In genomic region chr16:38763508-38763907, GRCm38 (mm10) we compare ENCODE assay signal across 16 mouse cellular contexts. TPM values are rescaled to one million over a fixed set of nuclear protein-coding genes. Genes with fewer than 3 reads are reported as not detected.
DNase-seq lines count a peak whose midpoint lies in the region; ATAC-seq and TF ChIP-seq lines count a peak whose summit lies in the region.
"Had no signal": no experiment of that assay in that cellular context is flagged by ENCODE, and none has a peak within 500 bp of the region (broad histone marks: within the 10 kb centered on the region; RNA-seq: fewer than 3 reads in every experiment).

No protein-coding gene starts in this region.

- 85% methylated on average over 4 of the region's 4 CpGs for WGBS in kidney, embryonic 14.5 days
- 38% methylated on average over 4 of the region's 4 CpGs for WGBS in spleen, adult 2 months
- 70% methylated on average over 4 of the region's 4 CpGs for WGBS in heart, embryonic 14.5 days
- 90% methylated on average over 4 of the region's 4 CpGs for WGBS in midbrain, embryonic 13.5 days

- no peaks in the 10 kb centered on the region for H3K9me3 ChIP-seq in kidney, embryonic 14.5 days (ENCODE audit: control insufficient read depth, low read length)
- no peaks in the 10 kb centered on the region for H3K9me3 ChIP-seq in heart, embryonic 14.5 days (ENCODE audit: control insufficient read depth, low read length)
- no peaks in the 10 kb centered on the region for H3K9me3 ChIP-seq in midbrain, embryonic 13.5 days
- H3K9me3 ChIP-seq: G1E; limb, embryonic 12.5 days; neural tube, embryonic 13.5 days had no signal

- H3K27me3 ChIP-seq in kidney, embryonic 14.5 days (ENCODE audit: control insufficient read depth, insufficient read depth, low read length), result no peaks in the 10 kb centered on the region
- no peaks in the 10 kb centered on the region for H3K27me3 ChIP-seq in spleen, adult 2 months (ENCODE audit: control insufficient read depth, insufficient read depth, low read length)
- H3K27me3 ChIP-seq in heart, embryonic 14.5 days (ENCODE audit: control insufficient read depth, insufficient read depth, low read length), result no peaks in the 10 kb centered on the region
- no peaks in the 10 kb centered on the region for H3K27me3 ChIP-seq in midbrain, embryonic 13.5 days
- H3K27me3 ChIP-seq: limb, embryonic 12.5 days; neural tube, embryonic 13.5 days had no signal

- H3K27ac ChIP-seq in kidney, embryonic 14.5 days (ENCODE audit: low read depth, low read length), result peak overlapping the region; percentile 19; the same call in 1 of the 2 replicates
- H3K27ac ChIP-seq in spleen, adult 2 months (ENCODE audit: insufficient read depth, low read length), result peak overlapping the region; percentile 31; the same call in 1 of the 2 replicates
- peak overlapping the region; percentile 36 to 48; a peak in 2 of 4 replicates for H3K27ac ChIP-seq in heart, embryonic 14.5 days (replicated peaks in 1 of 2; ENCODE audit: control insufficient read depth in 1 of 2, insufficient read depth in 1 of 2, low read depth in 2 of 2, low read length in 2 of 2)
- no peak overlapping the region for H3K27ac ChIP-seq in midbrain, embryonic 13.5 days
- H3K27ac ChIP-seq: limb, embryonic 12.5 days; neural tube, embryonic 13.5 days had no signal

- no peak for TF ChIP-seq POLR2A in spleen, adult 2 months (IDR thresholded peaks at IDR 0.05; ENCODE audit: low read depth, low read length)

- DNase-seq in kidney, adult 9 months, result no peak
- no peak for DNase-seq in spleen, adult 2 months (ENCODE audit: low read depth in 1 of 2, low spot score in 2 of 2)
- no peak for DNase-seq in spleen, postnatal 10 days (ENCODE audit: low spot score in 2 of 2)
- no peak for DNase-seq in urinary bladder, adult 18-20 months (ENCODE audit: low spot score in 2 of 2)
- DNase-seq: adrenal gland, postnatal 14 days; cerebellum, postnatal 14 days; lung, embryonic 14.5 days; right cerebral cortex, postnatal 4 days; thymus, adult 18-20 months had no signal

- peak overlapping the region; percentile 7; the same call in 1 of the 2 replicates for H3K9ac ChIP-seq in kidney, embryonic 14.5 days (ENCODE audit: low read depth, low read length)
- H3K9ac ChIP-seq in heart, embryonic 14.5 days (ENCODE audit: low read length), result no peak overlapping the region
- H3K9ac ChIP-seq in midbrain, embryonic 13.5 days (replicated peaks), result no peak overlapping the region
- H3K9ac ChIP-seq: limb, embryonic 12.5 days; lung, embryonic 14.5 days; neural tube, embryonic 13.5 days had no signal

- H3K4me3 ChIP-seq in kidney, embryonic 14.5 days (ENCODE audit: low read length), result no peak overlapping the region
- no peak overlapping the region for H3K4me3 ChIP-seq in spleen, adult 2 months (ENCODE audit: extremely low read depth, insufficient read depth, insufficient read length)
- H3K4me3 ChIP-seq in heart, embryonic 14.5 days (ENCODE audit: control insufficient read depth in 1 of 2, insufficient read depth in 1 of 2, low read depth in 1 of 2, low read length in 2 of 2), result no peak overlapping the region
- no peak overlapping the region for H3K4me3 ChIP-seq in midbrain, embryonic 13.5 days (replicated peaks)
- H3K4me3 ChIP-seq: limb, embryonic 12.5 days; neural tube, embryonic 13.5 days had no signal

- no peak for TF ChIP-seq CTCF in spleen, adult 2 months (IDR thresholded peaks at IDR 0.05; ENCODE audit: extremely low read depth, insufficient read depth, insufficient read length, insufficient replicate concordance)

- ATAC-seq in kidney, embryonic 14.5 days (ENCODE audit: low FRiP score, low TSS enrichment), result no peak
- ATAC-seq in heart, embryonic 14.5 days (ENCODE audit: insufficient number of reproducible peaks, insufficient read depth, low FRiP score, low read depth), result no peak
- ATAC-seq in midbrain, embryonic 13.5 days, result no peak
- ATAC-seq: forebrain, embryonic 16.5 days had no signal

- no peak overlapping the region for H3K4me2 ChIP-seq in kidney, embryonic 14.5 days (replicated peaks; ENCODE audit: low read depth, low read length)
- H3K4me2 ChIP-seq in heart, embryonic 14.5 days (ENCODE audit: low read length), result no peak overlapping the region
- no peak overlapping the region for H3K4me2 ChIP-seq in midbrain, embryonic 13.5 days (replicated peaks)
- H3K4me2 ChIP-seq: limb, embryonic 12.5 days; lung, embryonic 14.5 days; neural tube, embryonic 13.5 days had no signal

- H3K4me1 ChIP-seq in kidney, embryonic 14.5 days (ENCODE audit: control insufficient read depth, insufficient read depth, low read length), result no peaks in the 10 kb centered on the region
- peaks cover 9% of the 10 kb centered on the region; the same call in 1 of the 2 replicates for H3K4me1 ChIP-seq in spleen, adult 2 months (ENCODE audit: control insufficient read depth, insufficient read depth, insufficient read length)
- H3K4me1 ChIP-seq in heart, embryonic 14.5 days (ENCODE audit: control insufficient read depth in 2 of 2, insufficient read depth in 2 of 2, low read length in 2 of 2), result peaks cover 0 to 7% of the 10 kb centered on the region in 2 experiments; a peak in 2 of 4 replicates
- H3K4me1 ChIP-seq in midbrain, embryonic 13.5 days (replicated peaks), result no peaks in the 10 kb centered on the region
- H3K4me1 ChIP-seq: neural tube, embryonic 13.5 days had no signal

- H3K36me3 ChIP-seq in kidney, embryonic 14.5 days (ENCODE audit: control insufficient read depth, insufficient read depth, low read length), result peaks cover 13% of the 10 kb centered on the region; the same call in 1 of the 2 replicates
- no peaks in the 10 kb centered on the region for H3K36me3 ChIP-seq in spleen, adult 2 months (ENCODE audit: control insufficient read depth, insufficient read depth, low read length)
- peaks cover 45% of the 10 kb centered on the region for H3K36me3 ChIP-seq in heart, embryonic 14.5 days (ENCODE audit: control insufficient read depth, insufficient read depth, low read length)
- H3K36me3 ChIP-seq in midbrain, embryonic 13.5 days, result peaks cover 36% of the 10 kb centered on the region
- H3K36me3 ChIP-seq: G1E had no signal

RNA-seq across cellular contexts. Expression of gene B4galt4, which starts 21.4 kb away (rescaled TPM):
- polyA plus RNA-seq in kidney, embryonic 14.5 days (2014; fragmentation: Nextera tagmentation; extraction: Ambion mirVana), result 24.5 and 32.7 TPM in 2 replicates
- 1.5 and 2.3 TPM in 2 replicates for polyA plus RNA-seq in spleen, adult 2 months (2012; rRNA removed)
- polyA plus RNA-seq in heart, embryonic 14.5 days (2014; fragmentation: Nextera tagmentation; extraction: Ambion mirVana), result 26.2 and 27.4 TPM in 2 replicates
- polyA plus RNA-seq in midbrain, embryonic 13.5 days (2015; fragmentation: Nextera tagmentation; extraction: Ambion mirVana), result 23.7 and 24.9 TPM in 2 replicates
- polyA plus RNA-seq: G1E had no signal

RNA-seq across cellular contexts. Expression of gene Upk1b, which starts 36.6 kb away (rescaled TPM):
- 1.6 and 2.2 TPM in 2 replicates for polyA plus RNA-seq in kidney, embryonic 14.5 days (2014; fragmentation: Nextera tagmentation; extraction: Ambion mirVana)
- polyA plus RNA-seq in spleen, adult 2 months (2012; rRNA removed), result 1.4 and 1.7 TPM in 2 replicates
- polyA plus RNA-seq in heart, embryonic 14.5 days (2014; fragmentation: Nextera tagmentation; extraction: Ambion mirVana), result 16.4 and 19.4 TPM in 2 replicates
- 0.11 and 0.14 TPM in 2 replicates for polyA plus RNA-seq in midbrain, embryonic 13.5 days (2015; fragmentation: Nextera tagmentation; extraction: Ambion mirVana)
- polyA plus RNA-seq: G1E had no signal

RNA-seq across cellular contexts. Expression of gene Arhgap31, which starts 50.4 kb away (rescaled TPM):
- polyA plus RNA-seq in kidney, embryonic 14.5 days (2014; fragmentation: Nextera tagmentation; extraction: Ambion mirVana), result 7.3 and 10.0 TPM in 2 replicates
- polyA plus RNA-seq in spleen, adult 2 months (2012; rRNA removed), result 3.7 and 3.8 TPM in 2 replicates
- polyA plus RNA-seq in heart, embryonic 14.5 days (2014; fragmentation: Nextera tagmentation; extraction: Ambion mirVana), result 46.6 and 51.3 TPM in 2 replicates
- 3.6 and 4.6 TPM in 2 replicates for polyA plus RNA-seq in midbrain, embryonic 13.5 days (2015; fragmentation: Nextera tagmentation; extraction: Ambion mirVana)
